Mouse (Mus musculus) heart, embryonic 15.5 days (tissue): ENCODE measurements around the gene Tmem209. TPM values are rescaled to one million over a fixed set of nuclear protein-coding genes. Genes with fewer than 3 reads are reported as not detected.
A peak's percentile ranks its signal among the peaks of the same experiment; 100 is the strongest.

Source experiments
- ATAC-seq: fragments of 200-750 bp; cut with Nextera tagmentation; replicated peaks from 2 replicates; pipeline ENCODE4 v1.8.0; 2017; ENCODE audit warnings: low read depth, moderate TSS enrichment; ENCODE audit not compliant: insufficient number of reproducible peaks, insufficient read depth, low FRiP score
- H3K27ac ChIP-seq: fragments of 300-500 bp; sonication (generic); 2 replicates; pipeline ENCODE4 v1.5.1; 2015; ENCODE audit warnings: mild to moderate bottlenecking, inconsistent platforms
- H3K27me3 ChIP-seq: fragments of 300-500 bp; sonication (generic); 2 replicates; pipeline ENCODE4 v1.6.1; 2015; ENCODE audit warnings: inconsistent platforms
- H3K36me3 ChIP-seq: fragments of 300-500 bp; sonication (generic); 2 replicates; pipeline ENCODE4 v1.6.1; 2015; ENCODE audit warnings: mild to moderate bottlenecking, inconsistent platforms
- H3K4me1 ChIP-seq: fragments of 300-500 bp; sonication (generic); replicated peaks from 2 replicates; pipeline ENCODE4 v1.6.1; 2015; ENCODE audit warnings: inconsistent platforms
- H3K4me2 ChIP-seq: fragments of 300-500 bp; sonication (generic); 2 replicates; pipeline ENCODE4 v1.6.1; 2015; ENCODE audit warnings: inconsistent platforms, mild to moderate bottlenecking, moderate library complexity
- H3K4me3 ChIP-seq: fragments of 300-500 bp; sonication (generic); 2 replicates; pipeline ENCODE4 v1.5.1; 2015; ENCODE audit warnings: mild to moderate bottlenecking, inconsistent platforms
- H3K9ac ChIP-seq: fragments of 300-500 bp; sonication (generic); 2 replicates; pipeline ENCODE4 v1.6.1; 2015; ENCODE audit warnings: mild to moderate bottlenecking, inconsistent platforms
- H3K9me3 ChIP-seq: fragments of 300-500 bp; sonication (generic); replicated peaks from 2 replicates; pipeline ENCODE4 v1.6.1; 2016; ENCODE audit warnings: inconsistent platforms
- WGBS: fragments of 180-500 bp; shearing (Covaris S2); methylation state at CpG from one replicate; pipeline ENCODE4 v1.1.7; 2015; ENCODE audit warnings: mixed read lengths; 5-methylcytosine and 5-hydroxymethylcytosine counted together
- polyA plus RNA-seq: library from polyadenylated mRNA; unstranded; fragments of >200 nt; fragmentation: Nextera tagmentation; extraction: Ambion mirVana; gene quantifications from 2 replicates; pipeline ENCODE4 v1.2.1, GENCODE M21; 2015

The Tmem209 gene
- 19.8 and 26.5 TPM in 2 replicates for polyA plus RNA-seq

GRCm38 (mm10) chr6:30509265-30510239 lies at the start of gene Tmem209, which contains the start of gene Ssmem1:
Tmem209 (minus strand) TSS chr6:30509783.
Ssmem1 (plus strand) TSS chr6:30509849.
- H3K4me2 ChIP-seq = peak within 1 kb of the TSS; percentile 72
- peaks cover 16% of the 10 kb centered on the region for H3K4me1 ChIP-seq
- no peaks in the 10 kb centered on the region for H3K27me3 ChIP-seq
- peak within 1 kb of the TSS; percentile 64 for H3K4me3 ChIP-seq
- peak; percentile 99 for ATAC-seq
- H3K9ac ChIP-seq = peak within 1 kb of the TSS; percentile 66
- no peaks in the 10 kb centered on the region for H3K9me3 ChIP-seq
- peak within 1 kb of the TSS; percentile 98 for H3K27ac ChIP-seq
- under 1% methylated on average over 37 of the region's 37 CpGs for WGBS
- H3K36me3 ChIP-seq = peaks cover 22% of the 10 kb centered on the region; the same call in 1 of the 2 replicates

- no peaks in the 10 kb centered on the region for H3K27me3 ChIP-seq
- no peaks in the 10 kb centered on the region for H3K36me3 ChIP-seq
- 0 out of 2 replicates have a peak, but pooled peaks have one; percentile 43 for ATAC-seq
- no peaks in the 10 kb centered on the region for H3K9me3 ChIP-seq
- 7% methylated on average over 5 of the region's 9 CpGs for WGBS
- H3K4me2 ChIP-seq = no peak overlapping the region
- H3K27ac ChIP-seq = peak overlapping the region; percentile 15; the same call in 1 of the 2 replicates
- peaks cover 17% of the 10 kb centered on the region for H3K4me1 ChIP-seq
- H3K9ac ChIP-seq = no peak overlapping the region
- no peak overlapping the region for H3K4me3 ChIP-seq
Measured at GRCm38 (mm10) chr6:30556080-30556479, 46.5 kb upstream of the Tmem209 start.

- Histone ChIP-seq H3K36me3 (no peaks in the 10 kb centered on the region), H3K27ac (no peak overlapping the region; the same call in 1 of the 2 replicates), H3K9me3 (no peaks in the 10 kb centered on the region), H3K4me1 (peaks cover 17% of the 10 kb centered on the region), H3K27me3 (no peaks in the 10 kb centered on the region), H3K9ac (no peak overlapping the region), H3K4me3 (no peak overlapping the region), H3K4me2 (no peak overlapping the region)
- ATAC-seq = no peak
- WGBS = 89% methylated on average over 5 of the region's 5 CpGs
Measured at GRCm38 (mm10) chr6:30554621-30555170, 45.1 kb upstream of the Tmem209 start.

GRCm38 (mm10) chr6:30554092-30554491 lies 44.5 kb upstream of the Tmem209 start:
- Histone ChIP-seq H3K4me1 (peaks cover 23% of the 10 kb centered on the region), H3K4me2 (no peak overlapping the region), H3K27ac (no peak overlapping the region), H3K4me3 (no peak overlapping the region), H3K9ac (no peak overlapping the region), H3K27me3 (no peaks in the 10 kb centered on the region), H3K36me3 (no peaks in the 10 kb centered on the region), H3K9me3 (no peaks in the 10 kb centered on the region)
- no peak for ATAC-seq
- 86% methylated on average over 5 of the region's 5 CpGs for WGBS

GRCm38 (mm10) chr6:30553381-30554010 lies 43.9 kb upstream of the Tmem209 start:
- no peak for ATAC-seq
- Histone ChIP-seq H3K36me3 (no peaks in the 10 kb centered on the region), H3K27ac (no peak overlapping the region), H3K27me3 (no peaks in the 10 kb centered on the region), H3K4me3 (no peak overlapping the region), H3K9me3 (no peaks in the 10 kb centered on the region), H3K4me1 (peaks cover 26% of the 10 kb centered on the region), H3K9ac (no peak overlapping the region), H3K4me2 (no peak overlapping the region)
- 74% methylated on average over 7 of the region's 7 CpGs for WGBS

GRCm38 (mm10) chr6:30552628-30553027 lies 43.0 kb upstream of the Tmem209 start:
- peak overlapping the region; percentile 46; the same call in 1 of the 2 replicates for H3K27ac ChIP-seq
- H3K27me3 ChIP-seq = no peaks in the 10 kb centered on the region
- no peaks in the 10 kb centered on the region for H3K36me3 ChIP-seq
- H3K9me3 ChIP-seq = no peaks in the 10 kb centered on the region
- no peak for ATAC-seq
- H3K4me1 ChIP-seq = peaks cover 34% of the 10 kb centered on the region
- H3K9ac ChIP-seq = no peak overlapping the region
- WGBS = 56% methylated on average over 6 of the region's 6 CpGs
- H3K4me3 ChIP-seq = no peak overlapping the region
- H3K4me2 ChIP-seq = no peak overlapping the region

- Histone ChIP-seq H3K27ac (no peak overlapping the region), H3K4me2 (peak overlapping the region; percentile 37; the same call in 1 of the 2 replicates), H3K36me3 (no peaks in the 10 kb centered on the region), H3K9ac (no peak overlapping the region), H3K9me3 (no peaks in the 10 kb centered on the region), H3K4me3 (no peak overlapping the region), H3K27me3 (no peaks in the 10 kb centered on the region), H3K4me1 (peaks cover 38% of the 10 kb centered on the region)
- 39% methylated on average over 23 of the region's 23 CpGs for WGBS
- no peak for ATAC-seq
Measured at GRCm38 (mm10) chr6:30551644-30552580, 42.3 kb upstream of the Tmem209 start.

GRCm38 (mm10) chr6:30551193-30551515 lies 41.6 kb upstream of the Tmem209 start:
- H3K9me3 ChIP-seq = no peaks in the 10 kb centered on the region
- peaks cover 42% of the 10 kb centered on the region for H3K4me1 ChIP-seq
- no peak overlapping the region for H3K4me3 ChIP-seq
- H3K4me2 ChIP-seq = no peak overlapping the region
- H3K27me3 ChIP-seq = no peaks in the 10 kb centered on the region
- H3K27ac ChIP-seq = no peak overlapping the region
- ATAC-seq = no peak
- H3K36me3 ChIP-seq = no peaks in the 10 kb centered on the region
- H3K9ac ChIP-seq = no peak overlapping the region

- WGBS = 85% methylated on average over 7 of the region's 7 CpGs
- H3K27ac ChIP-seq = no peak overlapping the region
- H3K9ac ChIP-seq = no peak overlapping the region
- H3K4me1 ChIP-seq = peaks cover 39% of the 10 kb centered on the region
- H3K9me3 ChIP-seq = no peaks in the 10 kb centered on the region
- H3K27me3 ChIP-seq = no peaks in the 10 kb centered on the region
- H3K4me3 ChIP-seq = no peak overlapping the region
- no peaks in the 10 kb centered on the region for H3K36me3 ChIP-seq
- no peak overlapping the region for H3K4me2 ChIP-seq
- no peak for ATAC-seq
Measured at GRCm38 (mm10) chr6:30550496-30551192, 41.1 kb upstream of the Tmem209 start.

GRCm38 (mm10) chr6:30549231-30549761 lies 39.7 kb upstream of the Tmem209 start:
- Histone ChIP-seq H3K9me3 (no peaks in the 10 kb centered on the region), H3K4me1 (peaks cover 44% of the 10 kb centered on the region), H3K4me3 (no peak overlapping the region), H3K27ac (peak overlapping the region; percentile 26), H3K36me3 (no peaks in the 10 kb centered on the region), H3K4me2 (no peak overlapping the region), H3K27me3 (no peaks in the 10 kb centered on the region), H3K9ac (no peak overlapping the region)
- ATAC-seq = no peak
- 34% methylated on average over 15 of the region's 15 CpGs for WGBS
